Mouse (Mus musculus): ENCODE data around the gene Cyp2b9.
"Not testable (repeated sequence)": the region's sequence is repeated elsewhere in the genome, so short reads cannot be mapped to it uniquely, and the experiment has no call there.

DNA sequence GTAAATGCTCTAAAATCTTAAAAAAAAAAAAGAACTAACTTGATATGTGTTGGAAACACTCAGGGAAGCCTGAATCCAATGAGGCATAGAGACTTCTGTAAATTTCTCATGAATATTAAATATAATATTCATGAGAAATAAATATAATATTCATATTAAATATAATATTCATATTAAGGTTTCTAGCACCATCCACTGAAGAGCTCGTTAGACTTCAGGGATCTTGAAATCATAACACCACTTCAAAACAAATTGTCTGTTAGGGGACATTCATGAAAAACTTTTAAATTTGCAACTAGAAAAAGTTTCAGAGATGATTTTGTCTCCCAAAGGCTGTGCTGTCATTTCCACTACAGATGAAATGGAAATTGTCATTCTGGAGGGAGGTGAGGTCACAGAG is 86.8 kb downstream of the Cyp2b9 start, which contains the start of gene Vmn1r184:
- TF ChIP-seq POLR2A (IDR thresholded peaks at IDR 0.05; ENCODE audit: insufficient read length, low read depth); TCF12 (IDR thresholded peaks at IDR 0.05; ENCODE audit: insufficient read depth, poor library complexity, severe bottlenecking); SRF (IDR thresholded peaks at IDR 0.05; ENCODE audit: control insufficient read depth, insufficient read length, low read depth); POLR2AphosphoS2 (IDR thresholded peaks at IDR 0.05; ENCODE audit: insufficient read length, low read depth); MYOD1 (IDR thresholded peaks at IDR 0.05; ENCODE audit: control insufficient read depth in 1 of 3, insufficient read length in 2 of 3, low read depth in 2 of 3); E2F4 (IDR thresholded peaks at IDR 0.05; ENCODE audit: insufficient read depth); MYOG (IDR thresholded peaks at IDR 0.05; ENCODE audit: control insufficient read depth in 1 of 3, insufficient read depth in 1 of 3, insufficient read length in 2 of 3, low read depth in 2 of 3); USF1 (IDR thresholded peaks at IDR 0.05; ENCODE audit: low read depth); REST (IDR thresholded peaks at IDR 0.05; ENCODE audit: insufficient read depth, insufficient read length); CEBPB (IDR thresholded peaks at IDR 0.05; ENCODE audit: insufficient read depth, poor library complexity, severe bottlenecking); MAX (IDR thresholded peaks at IDR 0.05; ENCODE audit: low read depth): not testable (repeated sequence)

All from myocyte (in vitro differentiated cells).